Mouse (Mus musculus) urinary bladder, postnatal 10 days (tissue): ENCODE measurements around the gene 4930535I16Rik.
"Not testable (repeated sequence)": the region's sequence is repeated elsewhere in the genome, so short reads cannot be mapped to it uniquely, and the experiment has no call there.

Experiments
- DNase-seq: peaks from one replicate; pipeline ENCODE4 v3.0.0; 2022; ENCODE audit warnings: low spot score

The 4930535I16Rik gene

GRCm38 (mm10) chr4:123917548-123918140 is at the start of gene 4930535I16Rik:
Gene 4930535I16Rik (minus strand): TSS chr4:123918022.
- no peak for DNase-seq

- no peak for DNase-seq
Observed at GRCm38 (mm10) chr4:123962721-123963120, 44.9 kb upstream of the 4930535I16Rik start.

- DNase-seq, result no peak
Observed at GRCm38 (mm10) chr4:123960955-123961354, 43.1 kb upstream of the 4930535I16Rik start.

GRCm38 (mm10) chr4:123957891-123958290 is 40.1 kb upstream of the 4930535I16Rik start:
- no peak for DNase-seq

GRCm38 (mm10) chr4:123957492-123957808 is 39.6 kb upstream of the 4930535I16Rik start:
- DNase-seq, result no peak

GRCm38 (mm10) chr4:123956703-123957491 is 39.1 kb upstream of the 4930535I16Rik start:
- peak; percentile 18 for DNase-seq

GRCm38 (mm10) chr4:123952059-123952458 is 34.2 kb upstream of the 4930535I16Rik start:
- DNase-seq, result no peak

- DNase-seq, result no peak
Observed at GRCm38 (mm10) chr4:123949649-123950048, 31.8 kb upstream of the 4930535I16Rik start.

- no peak for DNase-seq
Observed at GRCm38 (mm10) chr4:123948901-123949300, 31.1 kb upstream of the 4930535I16Rik start.

GRCm38 (mm10) chr4:123947149-123947548 is 29.3 kb upstream of the 4930535I16Rik start:
- DNase-seq, result no peak

GRCm38 (mm10) chr4:123946701-123947100 is 28.9 kb upstream of the 4930535I16Rik start:
- DNase-seq, result no peak

GRCm38 (mm10) chr4:123940878-123941277 is 23.1 kb upstream of the 4930535I16Rik start:
- not testable (repeated sequence) for DNase-seq

- DNase-seq, result peak; percentile 36
Observed at GRCm38 (mm10) chr4:123939838-123940237, 22.0 kb upstream of the 4930535I16Rik start.

- no peak for DNase-seq
Observed at GRCm38 (mm10) chr4:123936059-123936458, 18.2 kb upstream of the 4930535I16Rik start.

GRCm38 (mm10) chr4:123934306-123934705 is 16.5 kb upstream of the 4930535I16Rik start:
- no peak for DNase-seq

- DNase-seq, result no peak
Observed at GRCm38 (mm10) chr4:123929994-123930393, 12.2 kb upstream of the 4930535I16Rik start.

- no peak for DNase-seq
Observed at GRCm38 (mm10) chr4:123927961-123928360, 10.1 kb upstream of the 4930535I16Rik start.

- no peak for DNase-seq
Observed at GRCm38 (mm10) chr4:123921055-123921565, 3.3 kb upstream of the 4930535I16Rik start.

GRCm38 (mm10) chr4:123918851-123919250 is 1.0 kb upstream of the 4930535I16Rik start:
- no peak for DNase-seq

- peak; percentile 100 for DNase-seq
Observed at GRCm38 (mm10) chr4:123916748-123917547, 874 bp downstream of the 4930535I16Rik start, which contains the start of gene Rragc. Gene Rragc (plus strand): TSS chr4:123917446.

GRCm38 (mm10) chr4:123912431-123912830 is 5.4 kb downstream of the 4930535I16Rik start:
- no peak for DNase-seq

GRCm38 (mm10) chr4:123911503-123911902 is 6.3 kb downstream of the 4930535I16Rik start:
- DNase-seq, result no peak
